Mouse (Mus musculus) heart, embryonic 16.5 days (tissue): ENCODE measurements around the gene Pip4k2c. TPM values are rescaled to one million over a fixed set of nuclear protein-coding genes. Genes with fewer than 3 reads are reported as not detected.

Experiments
- ATAC-seq: fragments of 200-750 bp; cut with Nextera tagmentation; replicated peaks from 2 replicates; pipeline ENCODE4 v1.8.0; 2017; ENCODE audit warnings: moderate number of reproducible peaks; ENCODE audit not compliant: insufficient read depth, low FRiP score; ENCODE audit errors: extremely low read depth
- H3K27ac ChIP-seq: fragments of 300-500 bp; sonication (generic); 2 replicates; pipeline ENCODE4 v1.5.1; 2014; ENCODE audit warnings: mild to moderate bottlenecking, low read length, control low read depth, moderate library complexity
- H3K27me3 ChIP-seq: fragments of 300-500 bp; sonication (generic); 2 replicates; pipeline ENCODE4 v1.6.1; 2014; ENCODE audit warnings: low read length, mixed read lengths; ENCODE audit not compliant: control insufficient read depth, insufficient read depth
- H3K36me3 ChIP-seq: fragments of 300-500 bp; sonication (generic); 2 replicates; pipeline ENCODE4 v1.6.1; 2014; ENCODE audit not compliant: control insufficient read depth, insufficient read depth
- H3K4me1 ChIP-seq: fragments of 300-500 bp; sonication (generic); 2 replicates; pipeline ENCODE4 v1.6.1; 2014; ENCODE audit warnings: low read length, mixed read lengths; ENCODE audit not compliant: control insufficient read depth, insufficient read depth
- H3K4me2 ChIP-seq: fragments of 300-500 bp; sonication (generic); 2 replicates; pipeline ENCODE4 v1.6.1; 2014; ENCODE audit warnings: low read depth, mild to moderate bottlenecking, control low read depth, low read length
- H3K4me3 ChIP-seq: fragments of 300-500 bp; sonication (generic); 2 replicates; pipeline ENCODE4 v1.5.1; 2014; ENCODE audit warnings: mild to moderate bottlenecking, control low read depth, low read length
- H3K9ac ChIP-seq: fragments of 300-500 bp; sonication (generic); 2 replicates; pipeline ENCODE4 v1.6.1; 2014; ENCODE audit warnings: low read length, control low read depth
- H3K9me3 ChIP-seq: fragments of 300-500 bp; sonication (generic); replicated peaks from 2 replicates; pipeline ENCODE4 v1.6.1; 2016; ENCODE audit warnings: low read length; ENCODE audit not compliant: control insufficient read depth
- WGBS: fragments of 180-500 bp; shearing (Covaris S2); extraction: QIAGEN DNeasy Blood & Tissue Kit; methylation state at CpG from one replicate; pipeline ENCODE4 v1.1.7; 2014; 5-methylcytosine and 5-hydroxymethylcytosine counted together
- polyA plus RNA-seq: library from polyadenylated mRNA; unstranded; fragments of >200 nt; fragmentation: Nextera tagmentation; extraction: Ambion mirVana; gene quantifications from 2 replicates; pipeline ENCODE4 v1.2.1, GENCODE M21; 2015

The Pip4k2c gene
- 26.3 and 27.2 TPM in 2 replicates for polyA plus RNA-seq

GRCm38 (mm10) chr10:127211414-127211854 lies at the start of gene Pip4k2c:
Pip4k2c (minus strand) TSS chr10:127211585.
- WGBS: under 1% methylated on average over 47 of the region's 47 CpGs
- peak within 1 kb of the TSS; percentile 88 for H3K9ac ChIP-seq
- H3K36me3 ChIP-seq: no peaks in the 10 kb centered on the region
- H3K4me3 ChIP-seq: peak within 1 kb of the TSS; percentile 92
- H3K4me1 ChIP-seq: peaks cover 16% of the 10 kb centered on the region
- H3K9me3 ChIP-seq: no peaks in the 10 kb centered on the region
- peak; percentile 95 for ATAC-seq
- peak within 1 kb of the TSS; percentile 92 for H3K4me2 ChIP-seq
- no peaks in the 10 kb centered on the region for H3K27me3 ChIP-seq
- peak within 1 kb of the TSS; percentile 30; the same call in 1 of the 2 replicates for H3K27ac ChIP-seq

GRCm38 (mm10) chr10:127258489-127258888 lies 47.1 kb upstream of the Pip4k2c start:
- Histone ChIP-seq H3K27me3 (peaks cover 24% of the 10 kb centered on the region), H3K27ac (no peak overlapping the region), H3K9me3 (no peaks in the 10 kb centered on the region), H3K4me2 (no peak overlapping the region), H3K36me3 (no peaks in the 10 kb centered on the region), H3K4me3 (no peak overlapping the region), H3K9ac (no peak overlapping the region), H3K4me1 (peaks cover 6% of the 10 kb centered on the region)
- no peak for ATAC-seq
- 71% methylated on average over 8 of the region's 8 CpGs for WGBS

- H3K27me3 ChIP-seq: peaks cover 17% of the 10 kb centered on the region
- H3K9me3 ChIP-seq: no peaks in the 10 kb centered on the region
- H3K27ac ChIP-seq: no peak overlapping the region
- H3K4me1 ChIP-seq: peaks cover 4% of the 10 kb centered on the region
- H3K36me3 ChIP-seq: no peaks in the 10 kb centered on the region
- H3K4me2 ChIP-seq: no peak overlapping the region
- H3K9ac ChIP-seq: no peak overlapping the region
- no peak for ATAC-seq
- H3K4me3 ChIP-seq: no peak overlapping the region
- WGBS: 72% methylated on average over 6 of the region's 6 CpGs
Observed at GRCm38 (mm10) chr10:127257790-127258189, 46.4 kb upstream of the Pip4k2c start.

- WGBS: 20% methylated on average over 14 of the region's 14 CpGs
- peak; percentile 91 for ATAC-seq
- peak overlapping the region; percentile 23; the same call in 1 of the 2 replicates for H3K4me2 ChIP-seq
- no peaks in the 10 kb centered on the region for H3K9me3 ChIP-seq
- no peak overlapping the region for H3K27ac ChIP-seq
- no peaks in the 10 kb centered on the region for H3K4me1 ChIP-seq
- no peak overlapping the region for H3K4me3 ChIP-seq
- H3K36me3 ChIP-seq: no peaks in the 10 kb centered on the region
- no peak overlapping the region for H3K9ac ChIP-seq
- peaks cover under 1% of the 10 kb centered on the region; the same call in 1 of the 2 replicates for H3K27me3 ChIP-seq
Observed at GRCm38 (mm10) chr10:127255625-127256345, 44.4 kb upstream of the Pip4k2c start.

- Histone ChIP-seq H3K4me3 (no peak overlapping the region), H3K9ac (no peak overlapping the region), H3K9me3 (no peaks in the 10 kb centered on the region), H3K4me2 (no peak overlapping the region), H3K36me3 (no peaks in the 10 kb centered on the region), H3K27ac (no peak overlapping the region), H3K27me3 (no peaks in the 10 kb centered on the region), H3K4me1 (no peaks in the 10 kb centered on the region)
- ATAC-seq: no peak
- 78% methylated on average over 5 of the region's 5 CpGs for WGBS
Observed at GRCm38 (mm10) chr10:127250810-127251209, 39.4 kb upstream of the Pip4k2c start.

GRCm38 (mm10) chr10:127238241-127238824 lies 26.9 kb upstream of the Pip4k2c start:
- no peak for ATAC-seq
- Histone ChIP-seq H3K27ac (no peak overlapping the region), H3K9me3 (no peaks in the 10 kb centered on the region), H3K9ac (no peak overlapping the region), H3K36me3 (no peaks in the 10 kb centered on the region), H3K4me2 (no peak overlapping the region), H3K4me3 (no peak overlapping the region), H3K27me3 (peaks cover 19% of the 10 kb centered on the region), H3K4me1 (no peaks in the 10 kb centered on the region)
- WGBS: 58% methylated on average over 18 of the region's 18 CpGs

- Histone ChIP-seq H3K4me1 (no peaks in the 10 kb centered on the region), H3K36me3 (no peaks in the 10 kb centered on the region), H3K4me2 (no peak overlapping the region), H3K27ac (no peak overlapping the region), H3K9me3 (no peaks in the 10 kb centered on the region), H3K4me3 (no peak overlapping the region), H3K27me3 (peaks cover 19% of the 10 kb centered on the region), H3K9ac (no peak overlapping the region)
- ATAC-seq: no peak
- 58% methylated on average over 9 of the region's 9 CpGs for WGBS
Observed at GRCm38 (mm10) chr10:127236541-127236940, 25.2 kb upstream of the Pip4k2c start.

GRCm38 (mm10) chr10:127233141-127233540 lies 21.8 kb upstream of the Pip4k2c start:
- WGBS: 70% methylated on average over 9 of the region's 9 CpGs

GRCm38 (mm10) chr10:127231741-127232140 lies 20.4 kb upstream of the Pip4k2c start:
- no peak for ATAC-seq
- Histone ChIP-seq H3K4me1 (no peaks in the 10 kb centered on the region), H3K9ac (no peak overlapping the region), H3K9me3 (no peaks in the 10 kb centered on the region), H3K4me2 (no peak overlapping the region), H3K27ac (no peak overlapping the region), H3K4me3 (no peak overlapping the region), H3K36me3 (no peaks in the 10 kb centered on the region), H3K27me3 (peaks cover 17% of the 10 kb centered on the region)
- WGBS: 80% methylated on average over 14 of the region's 14 CpGs

More at GRCm38 (mm10) chr10:127233141-127233540, 21.8 kb upstream of the Pip4k2c start:
- H3K4me1 ChIP-seq: no peaks in the 10 kb centered on the region
- no peaks in the 10 kb centered on the region for H3K9me3 ChIP-seq
- H3K4me3 ChIP-seq: no peak overlapping the region
- H3K27me3 ChIP-seq: peaks cover 17% of the 10 kb centered on the region
- H3K27ac ChIP-seq: no peak overlapping the region
- H3K9ac ChIP-seq: no peak overlapping the region
- H3K36me3 ChIP-seq: no peaks in the 10 kb centered on the region
- no peak overlapping the region for H3K4me2 ChIP-seq
- no peak for ATAC-seq
